Mouse (Mus musculus): ENCODE measurements around the gene Tubgcp6. TPM values are rescaled to one million over a fixed set of nuclear protein-coding genes. Genes with fewer than 3 reads are reported as not detected.

Gene Tubgcp6
- polyA plus RNA-seq, 1 experiment from 2014 or later = 10.5 TPM

DNA sequence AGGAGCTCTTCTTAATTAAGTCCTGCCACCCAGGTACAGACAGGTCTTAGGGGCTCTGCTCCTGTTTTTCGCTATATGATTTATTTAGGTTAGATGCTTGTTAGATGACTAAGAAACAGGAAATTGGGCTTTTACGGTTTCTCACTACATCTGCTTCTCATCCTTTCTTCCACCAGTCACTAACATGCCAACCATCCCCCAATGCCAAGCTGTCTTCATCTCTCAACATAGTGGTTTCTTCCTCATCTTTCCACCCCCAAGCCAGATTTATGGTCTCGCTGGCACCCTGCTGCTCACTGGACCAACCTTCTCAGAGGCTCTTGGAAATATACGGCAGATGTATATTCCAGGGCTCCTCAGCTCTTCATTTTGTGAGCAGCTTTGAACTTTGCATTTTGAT, 32.2 kb downstream of the Tubgcp6 start:
- 82% methylated on average over 4 of the region's 4 CpGs for WGBS
- Histone ChIP-seq H3K4me2 (replicated peaks) (0 out of 2 replicates have a peak overlapping the region, but pooled peaks have one; percentile 94), H3K4me1 (replicated peaks) (peaks cover 10% of the 10 kb centered on the region), H3K9me3 (no peaks in the 10 kb centered on the region), H3K27me3 (replicated peaks) (no peaks in the 10 kb centered on the region), H3K36me3 (peaks cover 20% of the 10 kb centered on the region), H3K9ac (no peak overlapping the region), H3K4me3 (replicated peaks) (no peak overlapping the region), H3K27ac (no peak overlapping the region)
- no peak for ATAC-seq

DNA sequence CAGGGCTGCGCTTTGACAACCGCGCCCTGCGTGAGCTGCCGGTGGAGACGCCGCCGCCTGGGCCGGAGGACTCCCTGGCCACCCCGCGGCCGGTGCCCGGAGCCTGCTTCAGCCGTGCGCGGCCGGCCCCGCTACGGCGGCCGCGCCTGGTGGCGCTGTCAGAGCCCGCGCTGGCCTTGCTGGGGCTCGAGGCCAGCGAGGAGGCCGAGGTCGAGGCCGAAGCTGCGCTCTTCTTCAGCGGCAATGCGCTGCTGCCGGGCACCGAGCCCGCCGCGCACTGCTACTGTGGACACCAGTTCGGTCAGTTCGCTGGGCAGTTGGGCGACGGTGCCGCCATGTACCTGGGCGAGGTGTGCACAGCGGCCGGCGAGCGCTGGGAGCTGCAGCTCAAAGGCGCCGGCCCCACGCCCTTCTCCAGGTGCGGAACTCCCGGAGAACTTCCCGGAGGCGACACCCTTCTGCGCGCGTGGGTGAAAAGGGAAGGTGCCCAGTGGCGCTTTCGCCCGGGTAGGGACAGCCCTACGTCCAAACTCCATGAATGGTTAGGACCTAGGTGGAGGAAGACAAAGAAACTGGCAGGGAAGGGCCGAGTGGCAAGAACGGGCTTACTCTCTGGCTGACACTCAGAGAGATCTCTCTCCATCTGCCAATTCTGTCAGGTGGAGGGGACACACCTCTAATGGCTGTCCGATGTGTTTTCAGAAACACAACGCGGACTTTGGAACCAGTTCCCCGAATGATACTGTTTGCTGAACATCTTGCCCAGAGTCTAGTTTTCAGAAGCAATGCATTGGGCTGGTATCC, 33.5 kb downstream of the Tubgcp6 start:
- Histone ChIP-seq H3K27me3 (replicated peaks) (no peaks in the 10 kb centered on the region), H3K9me3 (no peaks in the 10 kb centered on the region), H3K4me2 (replicated peaks) (peak overlapping the region; percentile 94), H3K27ac (peak overlapping the region; percentile 86), H3K4me3 (replicated peaks) (peak overlapping the region; percentile 99), H3K4me1 (replicated peaks) (peaks cover 10% of the 10 kb centered on the region), H3K9ac (peak overlapping the region; percentile 98), H3K36me3 (peaks cover 16% of the 10 kb centered on the region)
- WGBS = 2% methylated on average over 68 of the region's 68 CpGs
- peak; percentile 76 for ATAC-seq

DNA sequence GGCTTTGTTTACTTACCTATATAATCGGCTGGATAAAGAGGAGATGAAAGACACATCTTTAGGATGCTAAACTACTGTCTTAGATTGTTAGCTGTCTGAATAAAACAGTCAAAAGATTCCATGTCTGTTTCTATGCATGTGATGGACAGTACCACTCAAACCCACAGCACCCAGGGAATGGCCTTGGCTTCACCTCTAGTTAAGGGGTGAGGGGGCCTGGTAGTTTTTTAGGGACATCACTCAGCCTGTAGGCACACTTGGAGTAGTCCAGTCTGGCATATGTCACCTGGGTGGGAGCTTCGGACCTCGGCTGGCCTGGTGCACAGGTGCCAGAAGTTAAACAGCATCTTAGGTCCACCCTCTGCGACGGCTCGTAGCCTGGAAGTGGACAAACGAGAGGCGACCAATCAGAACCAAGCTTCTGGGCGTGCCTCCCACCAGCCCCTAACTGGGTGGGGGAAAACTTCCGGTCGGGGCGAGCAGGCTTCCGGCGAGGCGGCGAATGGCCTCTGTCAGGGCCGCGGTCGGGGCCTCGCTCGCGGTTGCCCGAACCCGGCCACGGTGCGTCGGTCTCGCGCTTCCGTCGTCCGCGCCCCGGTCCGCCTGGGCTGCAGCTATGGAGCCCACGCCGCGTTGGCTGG, 34.2 kb downstream of the Tubgcp6 start, which contains the start of gene Selenoo:
Selenoo (plus strand) TSS at position 478 of the 641 bp plus-strand sequence.
- 2% methylated on average over 38 of the region's 38 CpGs for whole genome bisulfite sequencing
- peak within 1 kb of the TSS; percentile 99 for H3K4me3 ChIP-seq (replicated peaks)

DNA sequence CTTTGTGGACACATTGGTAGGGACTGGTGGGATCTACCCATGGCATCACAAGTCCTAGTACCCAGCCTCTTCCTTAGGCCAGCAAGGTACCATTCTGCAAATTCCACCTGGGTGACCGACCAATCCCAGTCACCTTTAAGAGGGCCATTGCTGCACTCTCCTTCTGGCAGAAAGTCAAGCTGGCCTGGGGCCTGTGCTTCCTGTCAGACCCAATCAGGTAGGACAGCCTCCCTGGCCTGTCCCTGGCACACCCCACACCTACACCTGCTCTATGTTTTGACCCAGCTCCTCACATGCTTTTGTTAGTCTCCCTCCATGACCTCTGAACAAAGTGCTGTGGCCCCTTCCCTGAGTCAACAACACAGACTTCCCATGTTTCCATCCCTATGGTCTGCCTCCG, 38.1 kb downstream of the Tubgcp6 start:
- H3K4me1 ChIP-seq (replicated peaks) = peaks cover 3% of the 10 kb centered on the region
- WGBS = 89% methylated on average over 2 of the region's 2 CpGs
- H3K27me3 ChIP-seq (replicated peaks) = no peaks in the 10 kb centered on the region
- H3K4me2 ChIP-seq (replicated peaks) = no peak overlapping the region
- ATAC-seq = no peak
- no peak overlapping the region for H3K4me3 ChIP-seq (replicated peaks)
- no peak overlapping the region for H3K9ac ChIP-seq
- no peak overlapping the region for H3K27ac ChIP-seq
- H3K9me3 ChIP-seq = no peaks in the 10 kb centered on the region
- H3K36me3 ChIP-seq = peaks cover 37% of the 10 kb centered on the region

More for the DNA sequence above, 34.2 kb downstream of the Tubgcp6 start, which contains the start of gene Selenoo:
- Histone ChIP-seq H3K9me3 (no peaks in the 10 kb centered on the region), H3K4me1 (replicated peaks) (peaks cover 10% of the 10 kb centered on the region), H3K27me3 (replicated peaks) (no peaks in the 10 kb centered on the region), H3K9ac (peak within 1 kb of the TSS; percentile 98), H3K4me2 (replicated peaks) (peak within 1 kb of the TSS; percentile 94), H3K27ac (peak within 1 kb of the TSS; percentile 86), H3K36me3 (peaks cover 17% of the 10 kb centered on the region)
- peak; percentile 96 for ATAC-seq

DNA sequence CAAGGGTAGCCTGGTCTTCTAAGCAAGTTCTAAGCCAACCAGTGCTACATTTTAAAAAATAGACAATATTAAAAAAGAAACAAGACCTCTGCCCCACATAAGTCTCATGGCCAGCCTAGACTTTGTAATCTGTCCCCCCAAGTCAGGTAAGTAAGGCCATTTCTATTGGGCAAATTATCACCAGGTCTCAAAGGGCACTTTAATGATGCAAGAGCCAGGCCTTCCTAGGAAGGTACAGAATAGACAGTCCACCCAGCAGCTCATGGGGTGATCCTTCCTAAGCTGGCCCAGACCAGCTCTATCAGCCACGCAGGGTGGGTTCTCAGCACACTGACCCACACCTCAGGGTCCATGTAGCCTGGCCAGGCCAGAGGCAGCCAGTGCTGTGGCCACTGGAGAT, 39.0 kb downstream of the Tubgcp6 start:
- Histone ChIP-seq H3K27ac (no peak overlapping the region), H3K36me3 (peaks cover 37% of the 10 kb centered on the region), H3K9ac (no peak overlapping the region), H3K4me3 (replicated peaks) (no peak overlapping the region), H3K9me3 (no peaks in the 10 kb centered on the region), H3K27me3 (replicated peaks) (no peaks in the 10 kb centered on the region), H3K4me2 (replicated peaks) (no peak overlapping the region), H3K4me1 (replicated peaks) (no peaks in the 10 kb centered on the region; the same call in 1 of the 2 replicates)
- 100% methylated on average over 1 of the region's 1 CpGs for WGBS
- ATAC-seq = no peak

DNA sequence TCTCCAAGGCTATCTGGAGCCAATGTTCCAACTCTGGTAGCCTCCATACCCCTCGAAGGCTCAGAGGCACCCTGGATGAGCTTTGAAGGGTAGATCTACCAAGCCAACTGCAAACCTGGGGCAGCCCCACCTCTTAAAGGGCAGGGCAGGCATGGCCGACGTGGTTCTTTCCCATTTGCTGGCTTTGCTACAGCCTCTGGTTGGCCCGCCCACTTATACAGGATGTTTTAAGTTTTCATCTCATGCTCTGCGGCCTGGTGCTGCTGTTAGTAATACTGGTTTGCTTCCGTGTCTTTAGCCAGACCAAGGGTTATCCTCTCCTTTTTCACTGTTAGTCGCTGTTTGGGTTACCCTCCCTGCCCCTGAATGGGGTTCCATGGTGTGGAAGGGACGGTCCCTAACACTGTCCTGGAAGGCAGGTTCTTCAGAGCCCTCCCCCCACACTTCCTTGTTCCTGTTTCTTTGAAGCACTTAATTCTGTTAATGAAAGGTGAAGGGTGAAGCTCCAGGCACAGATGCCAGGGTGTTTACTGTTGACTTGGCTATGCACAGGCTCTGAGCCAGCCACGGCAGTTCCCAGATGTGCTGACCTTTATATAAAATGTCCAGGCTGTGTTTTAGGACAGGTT, 44.6 kb downstream of the Tubgcp6 start:
- Histone ChIP-seq H3K9me3 (no peaks in the 10 kb centered on the region), H3K4me2 (replicated peaks) (peak overlapping the region; percentile 87), H3K27ac (no peak overlapping the region), H3K9ac (peak overlapping the region; percentile 16; the same call in 1 of the 2 replicates), H3K36me3 (peaks cover 17% of the 10 kb centered on the region; the same call in 1 of the 2 replicates), H3K4me1 (replicated peaks) (peaks cover 26% of the 10 kb centered on the region), H3K27me3 (replicated peaks) (no peaks in the 10 kb centered on the region), H3K4me3 (replicated peaks) (peak overlapping the region; percentile 68; the same call in 1 of the 2 replicates)
- 51% methylated on average over 9 of the region's 9 CpGs for WGBS
- no peak for ATAC-seq

DNA sequence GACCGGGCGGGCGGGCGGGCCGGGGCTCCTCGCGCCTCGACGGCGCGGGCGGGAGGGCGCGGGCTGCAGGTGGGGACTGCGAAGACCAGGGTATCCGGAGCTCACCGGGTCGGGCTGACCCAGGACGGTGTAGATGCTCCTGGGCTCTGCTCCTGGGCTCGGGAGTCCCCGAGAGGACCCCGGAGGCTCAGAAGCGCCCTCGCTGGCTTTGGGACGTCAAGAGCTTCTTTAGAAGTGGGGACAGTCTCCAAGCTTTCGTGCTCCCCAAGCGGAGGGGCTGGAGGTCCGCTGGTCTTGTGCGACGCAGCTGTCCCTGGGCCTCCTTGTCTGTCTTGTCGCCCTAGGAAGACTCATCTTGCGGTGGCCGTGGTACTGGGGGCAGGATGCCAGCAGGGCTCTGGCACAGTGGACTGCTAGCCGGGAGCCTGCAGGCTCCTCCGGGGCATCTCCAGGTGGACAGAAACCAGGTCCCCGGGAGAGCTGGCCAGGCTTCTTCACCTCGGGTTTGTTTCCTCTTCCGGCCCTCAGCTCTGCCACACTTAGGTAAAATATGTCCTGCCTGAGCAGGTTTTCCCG, 46.7 kb downstream of the Tubgcp6 start:
- H3K9ac ChIP-seq = peak overlapping the region; percentile 77
- WGBS = 0% methylated on average over 31 of the region's 39 CpGs
- peak overlapping the region; percentile 87 for H3K4me2 ChIP-seq (replicated peaks)
- H3K4me1 ChIP-seq (replicated peaks) = peaks cover 26% of the 10 kb centered on the region
- H3K36me3 ChIP-seq = peaks cover 2% of the 10 kb centered on the region; the same call in 1 of the 2 replicates
- no peaks in the 10 kb centered on the region for H3K27me3 ChIP-seq (replicated peaks)
- peak overlapping the region; percentile 68 for H3K4me3 ChIP-seq (replicated peaks)
- peak; percentile 35 for ATAC-seq
- peak overlapping the region; percentile 85 for H3K27ac ChIP-seq
- H3K9me3 ChIP-seq = no peaks in the 10 kb centered on the region

DNA sequence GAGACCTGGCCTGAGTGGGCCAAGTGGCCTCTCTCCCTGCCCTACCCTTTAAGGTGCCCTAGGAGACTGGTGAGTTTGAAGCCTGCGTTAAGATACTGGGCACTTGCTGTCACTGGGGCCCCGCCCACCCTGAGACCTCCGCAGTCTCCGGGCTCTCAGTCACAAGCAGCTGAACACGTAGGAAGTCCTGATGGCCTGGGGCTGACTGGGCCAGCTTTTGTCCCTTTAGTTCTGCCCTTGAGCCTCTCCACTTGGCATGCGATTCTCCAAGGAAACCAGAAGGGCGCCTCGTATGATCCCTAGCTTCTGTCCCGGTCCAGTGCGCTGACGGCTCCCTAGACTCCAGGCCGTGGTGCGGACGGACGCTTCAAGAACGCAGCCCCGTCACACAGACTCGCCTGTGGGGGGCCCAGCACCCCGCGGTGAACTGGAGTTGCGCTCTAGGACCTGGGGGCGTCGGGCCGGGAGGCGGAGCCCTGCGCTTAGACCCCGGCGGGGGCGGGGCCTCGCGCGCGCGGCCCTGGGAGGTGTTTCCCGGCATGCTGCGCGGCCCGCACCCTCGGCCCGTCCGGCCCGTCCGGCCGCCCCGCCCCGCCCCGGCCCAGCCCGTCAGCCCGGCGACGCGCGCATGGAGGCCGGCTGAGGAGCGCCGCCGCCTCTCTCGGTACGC, 47.3 kb downstream of the Tubgcp6 start:
- H3K27ac ChIP-seq = peak overlapping the region; percentile 85

DNA sequence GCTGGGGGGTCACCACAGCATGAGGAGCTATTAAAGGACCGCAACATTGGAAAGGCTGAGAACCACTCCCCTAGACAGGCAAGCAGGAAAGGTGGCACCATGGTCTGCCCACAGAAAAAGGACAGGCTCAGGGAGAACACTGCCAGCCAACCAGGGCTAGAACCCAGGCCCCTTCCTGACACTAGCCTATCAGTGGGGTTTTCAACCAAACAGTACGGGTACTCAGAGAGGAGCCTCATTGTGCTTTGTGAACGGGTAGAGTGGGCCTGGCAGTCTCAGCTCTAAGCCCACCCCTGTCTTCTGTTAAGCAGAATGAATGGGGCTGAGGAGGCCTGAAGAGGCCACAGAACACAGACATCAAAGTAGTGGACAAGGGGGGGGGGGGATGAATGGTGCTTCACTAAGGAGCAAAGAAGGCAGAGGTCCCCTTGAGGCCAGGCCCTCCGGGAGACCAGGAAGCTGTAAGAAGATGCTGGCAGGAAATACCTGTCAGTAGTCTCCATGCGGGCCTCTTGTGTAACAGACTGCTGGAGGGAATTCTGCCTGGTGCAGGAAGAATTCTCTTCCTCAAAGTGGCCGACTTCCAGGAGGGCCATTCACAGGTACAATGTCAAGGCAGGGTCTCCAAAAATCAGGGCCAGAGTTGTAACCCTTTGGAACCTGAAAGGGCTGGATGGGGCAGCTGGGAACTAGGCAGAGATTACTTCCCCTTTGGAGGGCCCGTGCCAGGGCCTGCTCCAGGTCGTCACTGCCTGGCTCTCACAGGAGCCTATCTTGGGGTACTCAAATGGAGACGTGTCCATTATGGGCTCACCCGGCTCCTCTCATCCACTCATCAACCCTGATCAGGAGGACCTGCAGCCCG, 48.1 kb downstream of the Tubgcp6 start, which contains the start of gene Trabd:
Trabd (plus strand) TSS at position 512 of the 865 bp plus-strand sequence.
- peaks cover 26% of the 10 kb centered on the region for H3K4me1 ChIP-seq (replicated peaks)
- WGBS = 24% methylated on average over 11 of the region's 11 CpGs
- ATAC-seq = peak; percentile 0; the same call in 1 of the 2 replicates

More for the DNA sequence above, 47.3 kb downstream of the Tubgcp6 start:
- ATAC-seq = peak; percentile 94
- Histone ChIP-seq H3K36me3 (no peaks in the 10 kb centered on the region), H3K9me3 (no peaks in the 10 kb centered on the region), H3K9ac (peak overlapping the region; percentile 77), H3K4me3 (replicated peaks) (peak overlapping the region; percentile 68), H3K27me3 (replicated peaks) (no peaks in the 10 kb centered on the region), H3K4me2 (replicated peaks) (peak overlapping the region; percentile 87), H3K4me1 (replicated peaks) (peaks cover 26% of the 10 kb centered on the region)
- WGBS = under 1% methylated on average over 50 of the region's 59 CpGs

DNA sequence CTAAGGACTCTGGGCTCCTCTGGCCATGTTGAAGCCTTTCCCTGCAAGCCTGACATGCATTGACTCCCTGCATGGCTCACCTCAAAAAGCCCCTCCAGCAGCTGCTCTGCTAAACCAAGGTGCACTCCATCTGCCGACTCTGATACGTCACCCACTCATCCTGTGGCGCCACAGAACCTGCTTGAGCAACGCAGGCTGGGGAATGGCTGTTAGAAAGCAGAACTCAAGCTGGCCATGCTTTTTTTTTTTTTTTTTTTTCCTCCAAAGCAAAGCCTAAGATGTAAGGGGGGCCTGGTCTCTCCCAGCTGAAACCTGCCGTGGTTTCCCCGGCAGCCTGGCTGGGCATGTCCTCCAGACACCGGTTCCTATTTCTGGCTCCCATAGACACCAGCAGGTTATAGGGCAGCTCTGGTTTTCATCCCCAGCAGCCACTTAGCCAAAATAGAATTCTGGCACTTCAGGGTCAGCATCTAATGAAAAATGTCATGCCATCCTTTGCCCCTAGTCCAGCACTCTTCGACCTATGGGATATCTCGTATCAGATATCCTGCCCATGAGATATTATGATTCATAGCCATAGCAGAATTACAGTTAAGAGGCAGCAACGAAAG, 48.8 kb downstream of the Tubgcp6 start:
- 69% methylated on average over 10 of the region's 10 CpGs for WGBS
- no peak for ATAC-seq
- no peak overlapping the region for H3K9ac ChIP-seq

More for the DNA sequence above, 48.1 kb downstream of the Tubgcp6 start, which contains the start of gene Trabd:
- Histone ChIP-seq H3K27ac (peak within 1 kb of the TSS; percentile 85), H3K36me3 (no peaks in the 10 kb centered on the region), H3K4me3 (replicated peaks) (peak within 1 kb of the TSS; percentile 68), H3K9me3 (no peaks in the 10 kb centered on the region), H3K9ac (peak within 1 kb of the TSS; percentile 77), H3K4me2 (replicated peaks) (peak within 1 kb of the TSS; percentile 87), H3K27me3 (replicated peaks) (0 out of 2 replicates have a peak, but pooled peaks cover under 1% of the 10 kb centered on the region)

More for the DNA sequence above, 48.8 kb downstream of the Tubgcp6 start:
- Histone ChIP-seq H3K4me1 (replicated peaks) (peaks cover 26% of the 10 kb centered on the region), H3K9me3 (no peaks in the 10 kb centered on the region), H3K4me2 (replicated peaks) (no peak overlapping the region), H3K4me3 (replicated peaks) (no peak overlapping the region), H3K27ac (no peak overlapping the region), H3K27me3 (replicated peaks) (0 out of 2 replicates have a peak, but pooled peaks cover 7% of the 10 kb centered on the region), H3K36me3 (no peaks in the 10 kb centered on the region)
